Mouse (Mus musculus): ENCODE data around the gene Rap1b. TPM values are rescaled to one million over a fixed set of nuclear protein-coding genes. Genes with fewer than 3 reads are reported as not detected.

Rap1b gene
- polyA plus RNA-seq, 1 experiment from 2014 or later = 138 TPM

DNA sequence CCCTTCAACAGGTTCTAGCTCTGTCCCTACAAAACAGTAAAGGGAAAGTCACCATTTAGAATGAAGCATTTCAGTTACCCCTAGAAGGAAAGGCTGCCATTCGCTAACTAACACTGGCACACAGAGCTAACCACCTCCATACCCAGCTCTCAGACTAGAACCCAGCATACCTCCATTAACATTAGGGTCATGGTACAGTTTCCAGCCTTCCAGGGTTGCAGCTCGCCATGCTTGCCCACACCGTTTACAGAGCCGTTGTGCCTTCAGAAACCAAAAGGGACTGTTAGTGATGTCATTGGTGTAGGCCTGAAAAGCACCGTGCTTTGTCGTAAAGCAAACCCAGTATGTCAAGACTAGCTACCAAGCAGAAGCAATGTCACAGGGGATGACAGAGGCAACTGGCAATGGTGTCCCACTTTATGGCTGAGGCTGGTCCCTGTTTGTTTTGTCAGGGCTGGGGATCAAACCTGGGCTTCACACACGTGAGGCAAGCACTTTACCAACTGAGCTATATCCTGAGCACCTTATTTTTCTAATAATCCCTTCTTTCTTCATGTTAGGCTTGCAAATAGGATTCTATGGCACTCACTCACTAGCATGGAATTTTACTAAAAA lies 72.6 kb downstream of the Rap1b start:
- WGBS = 96% methylated on average over 7 of the region's 7 CpGs
- H3K4me2 ChIP-seq (replicated peaks) = no peak overlapping the region
- no peaks in the 10 kb centered on the region for H3K4me1 ChIP-seq
- H3K36me3 ChIP-seq = peaks cover 82% of the 10 kb centered on the region
- H3K27me3 ChIP-seq = no peaks in the 10 kb centered on the region
- H3K27ac ChIP-seq (replicated peaks) = no peak overlapping the region
- ATAC-seq (ENCODE audit: low FRiP score, low read depth) = no peak
- no peak overlapping the region for H3K4me3 ChIP-seq
- H3K9ac ChIP-seq (replicated peaks) = no peak overlapping the region
- H3K9me3 ChIP-seq = no peaks in the 10 kb centered on the region

DNA sequence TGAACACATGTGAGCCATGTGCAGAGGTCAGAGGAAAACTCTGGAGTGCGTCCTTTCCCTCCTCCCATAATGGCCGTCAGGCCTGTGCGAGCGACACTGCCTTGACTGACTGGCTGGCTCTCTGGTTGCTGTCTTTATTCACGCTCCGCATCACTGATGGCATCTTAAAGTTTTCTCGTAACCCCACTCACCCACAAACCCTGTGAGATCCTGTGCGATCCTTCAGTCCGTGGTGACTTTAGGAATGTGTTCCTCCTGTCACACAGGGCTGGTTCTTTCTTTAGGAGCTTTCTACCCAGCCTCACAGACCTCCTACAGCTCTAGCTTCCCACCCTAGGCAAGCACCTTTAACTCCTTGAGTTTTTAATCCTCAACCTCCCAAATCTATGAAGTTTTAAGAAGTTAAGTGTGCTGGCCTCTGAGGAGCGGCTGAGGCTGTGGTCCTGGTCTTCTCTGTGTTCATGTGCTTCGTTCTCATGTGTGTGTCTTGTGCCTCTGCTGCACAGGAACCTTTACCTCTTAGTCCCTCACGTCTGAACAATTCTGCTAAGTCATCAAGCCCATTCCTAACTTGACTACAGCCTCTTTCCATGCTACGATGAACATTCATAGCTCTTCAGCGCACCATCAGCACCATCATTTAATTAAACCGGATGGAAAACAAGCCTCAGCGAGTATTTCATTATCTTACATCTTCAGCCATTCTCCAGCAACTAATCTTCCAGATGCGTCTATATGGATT lies 73.3 kb downstream of the Rap1b start:
- WGBS = 92% methylated on average over 17 of the region's 17 CpGs
- no peak overlapping the region for H3K4me3 ChIP-seq
- H3K27ac ChIP-seq (replicated peaks) = no peak overlapping the region
- peaks cover 83% of the 10 kb centered on the region for H3K36me3 ChIP-seq
- H3K27me3 ChIP-seq = no peaks in the 10 kb centered on the region
- H3K4me1 ChIP-seq = no peaks in the 10 kb centered on the region
- no peak overlapping the region for H3K9ac ChIP-seq (replicated peaks)
- no peak overlapping the region for H3K4me2 ChIP-seq (replicated peaks)
- ATAC-seq (ENCODE audit: low FRiP score, low read depth) = no peak
- H3K9me3 ChIP-seq = no peaks in the 10 kb centered on the region

DNA sequence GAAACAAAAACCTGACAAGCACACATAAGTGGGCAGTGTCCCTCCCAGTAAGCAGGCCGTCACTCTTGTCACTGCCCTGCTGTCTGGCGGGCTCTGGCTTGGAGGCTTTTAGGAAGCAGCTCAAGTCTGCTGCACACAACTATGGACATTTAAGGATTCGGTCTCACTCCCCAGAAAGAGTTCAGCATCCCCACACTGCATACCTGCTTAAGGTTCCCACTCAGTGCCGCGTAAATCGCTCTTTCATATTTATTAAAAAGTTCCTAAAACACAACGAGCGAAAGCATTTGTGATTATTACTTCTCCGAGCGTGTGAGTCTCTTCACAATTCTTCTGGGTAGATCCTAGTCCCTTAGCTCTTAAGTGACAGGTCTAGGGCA lies 74.7 kb downstream of the Rap1b start:
- no peaks in the 10 kb centered on the region for H3K27me3 ChIP-seq
- no peaks in the 10 kb centered on the region for H3K9me3 ChIP-seq
- peaks cover 80% of the 10 kb centered on the region for H3K36me3 ChIP-seq
- ATAC-seq (ENCODE audit: low FRiP score, low read depth) = no peak
- H3K4me1 ChIP-seq = no peaks in the 10 kb centered on the region
- no peak overlapping the region for H3K9ac ChIP-seq (replicated peaks)
- no peak overlapping the region for H3K4me2 ChIP-seq (replicated peaks)
- no peak overlapping the region for H3K27ac ChIP-seq (replicated peaks)
- no peak overlapping the region for H3K4me3 ChIP-seq
- 96% methylated on average over 10 of the region's 10 CpGs for WGBS

DNA sequence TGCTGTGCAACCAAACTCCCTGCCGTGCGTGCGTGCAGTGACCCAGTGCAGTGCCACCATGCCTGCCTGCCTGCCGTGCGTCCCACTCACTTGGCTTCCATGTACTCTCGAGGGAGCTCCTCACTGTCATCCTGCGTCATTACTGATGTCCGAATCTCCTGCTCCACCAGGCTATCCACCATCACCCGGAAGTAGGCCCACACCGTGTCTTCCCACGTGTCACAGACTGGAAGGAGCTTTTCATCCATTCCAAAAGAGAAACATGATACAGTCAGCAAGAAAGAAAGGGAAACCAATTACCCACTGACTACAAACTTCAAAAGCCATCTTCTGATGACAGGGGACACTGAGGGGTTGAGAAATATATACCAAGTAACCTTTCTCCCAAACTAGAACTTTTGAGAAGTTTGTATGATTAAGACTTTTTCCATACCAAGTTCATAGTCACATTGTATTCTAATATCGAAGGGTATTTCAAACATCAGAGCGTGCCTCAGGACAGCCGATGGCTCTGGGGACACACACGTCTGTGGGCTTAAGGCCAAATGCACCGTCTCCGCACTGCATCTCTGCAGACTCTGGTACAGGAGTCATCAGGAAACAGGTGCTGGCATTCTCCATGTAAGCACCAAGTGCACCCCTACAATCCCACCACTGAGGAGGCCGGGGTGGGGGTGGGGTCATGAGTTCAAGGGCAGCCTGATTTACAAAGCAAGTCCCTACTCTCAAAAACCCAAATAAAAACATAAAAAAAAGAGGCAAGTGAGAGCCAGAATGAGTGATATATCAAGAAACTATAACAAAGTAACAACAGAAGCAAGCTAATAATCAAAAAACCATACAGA lies 75.3 kb downstream of the Rap1b start:
- Histone ChIP-seq H3K36me3 (peaks cover 80% of the 10 kb centered on the region), H3K27me3 (no peaks in the 10 kb centered on the region), H3K9ac (replicated peaks) (no peak overlapping the region), H3K4me3 (no peak overlapping the region), H3K27ac (replicated peaks) (no peak overlapping the region), H3K4me2 (replicated peaks) (no peak overlapping the region), H3K9me3 (no peaks in the 10 kb centered on the region), H3K4me1 (no peaks in the 10 kb centered on the region)
- 94% methylated on average over 18 of the region's 18 CpGs for WGBS
- ATAC-seq (ENCODE audit: low FRiP score, low read depth) = no peak

DNA sequence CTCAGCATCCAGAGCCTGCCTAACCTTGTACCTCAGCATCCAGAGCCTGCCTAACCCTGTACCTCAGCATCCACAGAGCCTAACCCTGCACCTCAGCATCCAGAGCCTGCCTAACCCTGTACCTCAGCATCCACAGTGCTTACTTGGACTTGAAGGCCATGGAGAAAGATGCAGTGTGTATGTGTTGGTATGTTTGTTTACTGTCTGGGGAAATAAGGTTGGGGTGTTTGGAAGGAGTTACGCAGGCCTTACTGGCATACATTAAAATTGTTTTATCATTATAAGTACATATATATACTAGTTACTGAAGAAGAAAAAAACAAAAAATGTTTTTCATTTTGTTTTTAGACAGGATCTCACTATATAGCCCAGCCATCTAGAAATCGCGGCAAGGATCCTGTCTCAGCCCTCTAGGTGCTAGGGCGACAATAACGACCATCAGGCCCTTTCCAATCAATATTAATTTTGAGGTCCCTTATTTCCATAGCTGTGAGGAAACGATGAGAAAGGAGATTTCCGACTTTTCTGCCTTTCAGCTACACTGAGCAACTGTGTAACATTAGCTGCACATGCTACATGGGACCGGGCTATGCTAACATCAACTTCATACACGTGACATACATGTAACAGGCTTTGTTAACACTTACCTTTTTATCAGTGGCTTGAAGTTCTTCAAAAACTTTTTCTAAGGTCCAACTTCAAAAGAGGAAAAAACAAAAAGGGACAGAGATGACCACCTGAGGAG lies 76.1 kb downstream of the Rap1b start:
- 93% methylated on average over 9 of the region's 9 CpGs for WGBS
- Histone ChIP-seq H3K4me3 (no peak overlapping the region), H3K9me3 (no peaks in the 10 kb centered on the region), H3K27me3 (no peaks in the 10 kb centered on the region), H3K4me1 (no peaks in the 10 kb centered on the region), H3K36me3 (peaks cover 80% of the 10 kb centered on the region), H3K9ac (replicated peaks) (no peak overlapping the region), H3K27ac (replicated peaks) (no peak overlapping the region), H3K4me2 (replicated peaks) (no peak overlapping the region)
- no peak for ATAC-seq (ENCODE audit: low FRiP score, low read depth)

DNA sequence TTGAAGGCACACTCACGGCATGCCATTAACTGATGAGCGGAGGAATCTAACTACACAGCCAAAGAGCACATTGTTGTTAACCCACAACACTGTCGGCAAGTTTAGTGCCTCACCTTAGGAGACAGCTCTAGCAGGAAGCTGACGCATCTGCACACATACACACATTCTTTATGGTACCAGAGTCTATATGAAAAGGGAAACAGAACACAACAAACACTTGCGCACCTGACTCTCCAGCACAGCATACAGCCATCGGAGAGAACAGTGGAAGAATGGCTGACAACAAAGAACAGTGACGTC lies 77.7 kb downstream of the Rap1b start:
- WGBS = 89% methylated on average over 7 of the region's 7 CpGs
- Histone ChIP-seq H3K36me3 (peaks cover 80% of the 10 kb centered on the region), H3K27ac (replicated peaks) (no peak overlapping the region), H3K27me3 (no peaks in the 10 kb centered on the region), H3K9ac (replicated peaks) (no peak overlapping the region), H3K9me3 (no peaks in the 10 kb centered on the region), H3K4me3 (no peak overlapping the region), H3K4me1 (no peaks in the 10 kb centered on the region), H3K4me2 (replicated peaks) (no peak overlapping the region)
- no peak for ATAC-seq (ENCODE audit: low FRiP score, low read depth)

DNA sequence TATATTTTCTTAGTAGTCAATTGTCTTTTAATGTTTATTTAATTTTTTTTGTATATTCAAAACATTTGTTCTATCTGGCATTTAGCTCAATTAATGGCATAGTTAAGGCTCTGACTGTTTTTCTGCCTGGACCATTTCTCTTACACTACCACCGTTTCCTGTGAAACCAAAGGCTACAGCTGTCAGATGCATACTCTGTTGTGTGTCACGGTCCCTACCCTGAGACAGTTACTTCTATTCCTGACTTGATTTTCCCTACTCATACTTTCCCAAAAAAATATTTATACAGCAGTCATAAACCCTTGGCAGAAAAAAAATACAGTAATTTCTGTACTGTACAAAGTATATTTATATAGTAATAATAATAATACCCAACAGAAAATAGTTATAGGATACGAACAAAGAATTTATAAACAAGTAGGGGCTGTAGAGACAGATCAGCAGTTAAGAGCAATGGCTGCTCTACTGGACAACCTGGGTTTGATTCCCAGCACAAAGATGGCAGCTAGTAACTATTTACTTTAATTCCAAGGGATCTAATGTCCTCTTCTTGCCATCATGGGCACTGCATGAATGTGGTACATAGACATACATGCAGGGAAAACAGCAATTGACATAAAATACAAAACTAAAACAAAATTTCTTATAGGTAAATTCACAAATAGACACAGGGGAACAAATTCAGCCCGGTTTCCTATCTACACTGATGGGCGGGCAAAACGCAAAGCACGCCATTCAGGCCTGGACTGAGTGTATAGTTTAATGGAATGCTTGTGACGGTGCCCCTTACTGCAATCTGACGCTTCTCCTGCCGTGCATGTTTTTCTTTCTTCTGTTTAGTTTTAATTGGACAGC lies 78.3 kb downstream of the Rap1b start:
- Histone ChIP-seq H3K4me3 (no peak overlapping the region), H3K9me3 (no peaks in the 10 kb centered on the region), H3K4me1 (no peaks in the 10 kb centered on the region), H3K36me3 (peaks cover 80% of the 10 kb centered on the region), H3K4me2 (replicated peaks) (no peak overlapping the region), H3K27me3 (no peaks in the 10 kb centered on the region), H3K9ac (replicated peaks) (no peak overlapping the region), H3K27ac (replicated peaks) (no peak overlapping the region)
- no peak for ATAC-seq (ENCODE audit: low FRiP score, low read depth)
- WGBS = 94% methylated on average over 10 of the region's 10 CpGs

DNA sequence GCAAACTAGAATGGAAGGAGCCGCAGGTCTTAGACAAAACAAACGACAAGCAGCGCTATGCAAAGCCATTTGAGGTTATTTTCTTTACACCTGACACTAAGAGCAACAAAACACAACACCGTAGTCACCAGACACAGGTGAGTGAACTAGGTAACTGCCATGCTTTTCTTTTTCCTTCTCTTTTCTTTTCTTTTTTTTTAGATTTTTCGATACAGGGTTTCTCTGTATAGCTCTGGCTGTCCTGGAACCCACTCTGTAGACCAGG lies 79.0 kb downstream of the Rap1b start:
- no peaks in the 10 kb centered on the region for H3K9me3 ChIP-seq
- 96% methylated on average over 5 of the region's 5 CpGs for WGBS
- no peaks in the 10 kb centered on the region for H3K27me3 ChIP-seq
- no peak overlapping the region for H3K9ac ChIP-seq (replicated peaks)
- H3K27ac ChIP-seq (replicated peaks) = no peak overlapping the region
- peaks cover 83% of the 10 kb centered on the region for H3K36me3 ChIP-seq
- H3K4me3 ChIP-seq = no peak overlapping the region
- no peak overlapping the region for H3K4me2 ChIP-seq (replicated peaks)
- ATAC-seq (ENCODE audit: low FRiP score, low read depth) = no peak
- no peaks in the 10 kb centered on the region for H3K4me1 ChIP-seq

DNA sequence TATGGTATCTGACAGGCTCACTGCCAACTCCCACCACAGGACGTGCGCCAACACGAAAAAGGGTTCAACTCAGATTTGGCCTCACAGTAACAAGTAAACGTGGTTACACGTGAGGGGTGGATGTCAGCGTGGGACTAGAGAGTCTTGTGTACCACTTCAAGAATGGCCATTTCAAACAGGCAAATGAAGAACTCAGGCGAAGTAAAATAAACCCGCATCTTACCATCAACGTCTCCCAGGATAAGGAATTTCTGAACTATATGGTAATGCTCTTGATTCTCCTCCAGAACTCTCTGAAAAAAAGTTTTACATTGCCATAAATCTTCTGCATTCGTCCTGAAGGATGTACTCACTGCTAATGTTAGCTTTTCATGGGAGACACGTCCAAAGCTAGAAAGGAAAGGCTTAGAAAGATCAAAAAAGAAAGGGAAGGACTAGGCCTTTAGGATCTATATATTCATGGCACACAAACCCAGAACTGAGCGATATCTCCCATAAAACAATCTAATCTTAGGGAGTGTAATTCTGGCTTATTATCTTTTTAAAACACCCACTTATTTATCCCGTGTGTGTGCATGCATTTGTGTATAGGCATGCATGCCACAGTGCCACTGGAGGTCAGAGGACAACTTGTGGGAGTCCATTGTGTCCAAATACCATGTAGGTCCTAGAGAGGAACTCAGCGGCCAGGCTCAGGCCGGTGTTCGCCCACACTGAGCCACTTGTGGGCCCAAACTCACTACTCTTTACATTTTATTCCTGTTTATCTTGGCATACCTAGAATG lies 79.5 kb downstream of the Rap1b start:
- H3K4me3 ChIP-seq = no peak overlapping the region
- no peak overlapping the region for H3K4me2 ChIP-seq (replicated peaks)
- H3K4me1 ChIP-seq = no peaks in the 10 kb centered on the region
- H3K36me3 ChIP-seq = peaks cover 83% of the 10 kb centered on the region
- 95% methylated on average over 16 of the region's 16 CpGs for WGBS
- ATAC-seq (ENCODE audit: low FRiP score, low read depth) = no peak
- H3K27ac ChIP-seq (replicated peaks) = no peak overlapping the region
- no peak overlapping the region for H3K9ac ChIP-seq (replicated peaks)
- H3K9me3 ChIP-seq = no peaks in the 10 kb centered on the region
- no peaks in the 10 kb centered on the region for H3K27me3 ChIP-seq

DNA sequence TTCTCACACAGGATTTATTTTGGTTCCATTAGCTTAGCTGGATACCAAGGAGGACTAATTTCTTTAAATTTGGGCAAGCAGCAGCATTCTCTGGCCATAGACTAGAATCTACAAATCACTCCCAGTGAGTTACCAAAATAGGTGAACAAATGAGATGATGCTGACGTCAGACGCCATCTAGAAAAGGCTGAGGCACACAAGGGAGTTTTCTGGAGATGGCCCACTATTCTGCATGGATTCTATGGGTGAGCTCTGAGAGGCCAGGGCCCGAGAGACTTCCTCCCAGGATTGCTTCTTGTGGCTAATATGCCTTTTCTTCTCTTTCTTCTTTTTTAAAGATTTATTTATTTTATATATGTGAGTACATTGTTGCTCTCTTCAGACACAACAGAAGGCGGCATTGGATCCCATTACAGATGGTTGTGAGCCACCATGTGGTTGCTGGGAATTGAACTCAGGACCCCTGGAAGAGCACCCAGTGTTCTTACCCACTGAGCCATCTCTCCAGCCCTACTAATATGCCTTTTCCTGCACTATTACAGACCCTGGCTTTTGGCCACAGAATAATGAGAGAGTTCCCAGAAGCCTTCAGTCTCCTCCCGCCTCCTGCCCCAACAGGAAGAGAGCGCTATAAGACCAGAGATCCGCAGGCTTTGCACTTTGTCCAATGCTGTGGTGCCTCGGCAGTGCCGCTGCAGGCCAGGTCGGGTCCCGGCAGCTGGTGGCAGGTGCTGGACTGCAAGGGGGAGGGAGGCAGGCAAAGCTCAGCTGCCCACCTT lies 80.5 kb downstream of the Rap1b start:
- H3K27ac ChIP-seq (replicated peaks) = no peak overlapping the region
- H3K4me1 ChIP-seq = no peaks in the 10 kb centered on the region
- H3K9me3 ChIP-seq = no peaks in the 10 kb centered on the region
- H3K4me2 ChIP-seq (replicated peaks) = no peak overlapping the region
- H3K36me3 ChIP-seq = peaks cover 83% of the 10 kb centered on the region
- no peak overlapping the region for H3K4me3 ChIP-seq
- H3K27me3 ChIP-seq = no peaks in the 10 kb centered on the region
- ATAC-seq (ENCODE audit: low FRiP score, low read depth) = no peak
- WGBS = 94% methylated on average over 11 of the region's 11 CpGs
- no peak overlapping the region for H3K9ac ChIP-seq (replicated peaks)
